Mouse (Mus musculus) ES-Bruce4 (cell line): ENCODE data around the gene Rel.

ENCODE experiments used
- CTCF ChIP-seq: IDR thresholded peaks from one replicate; pipeline ENCODE4 v1.8.1; 2011; ENCODE audit warnings: low read depth, low read length
- EP300 ChIP-seq: IDR thresholded peaks from 2 replicates; pipeline ENCODE4 v1.6.1; 2011; ENCODE audit warnings: low read depth, low read length; ENCODE audit not compliant: insufficient read depth
- POLR2A ChIP-seq: IDR thresholded peaks from one replicate; pipeline ENCODE4 v1.8.1; 2011; ENCODE audit warnings: low read length; ENCODE audit not compliant: insufficient read depth

DNA sequence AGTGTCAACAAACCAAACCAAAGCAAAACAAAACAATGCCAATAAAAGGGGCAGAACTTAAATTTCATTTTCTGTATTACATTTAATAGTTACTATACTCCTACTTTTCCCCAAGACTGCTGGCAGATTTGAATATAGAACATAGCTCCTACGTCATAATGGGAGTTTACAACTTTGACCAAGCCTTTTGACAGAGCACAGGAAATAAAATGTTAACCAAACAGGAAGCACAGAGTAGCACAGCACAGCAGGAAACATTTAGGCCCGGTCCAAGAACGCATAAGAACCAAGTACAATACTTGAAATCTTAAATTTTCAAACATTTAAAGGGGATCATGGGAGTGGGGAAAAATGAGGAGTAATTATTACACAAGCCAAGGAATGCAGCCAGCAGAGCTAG, 11.3 kb upstream of the Rel start:
- TF ChIP-seq CTCF (no peak), EP300 (no peak), POLR2A (no peak)
